Mouse (Mus musculus): Measurements from ENCODE around the gene Rhbdl3. TPM values are rescaled to one million over a fixed set of nuclear protein-coding genes. Genes with fewer than 3 reads are reported as not detected.

Rhbdl3 gene
- 1.5 and 2.1 TPM in 2 replicates for polyA plus RNA-seq (2015; fragmentation: Nextera tagmentation; extraction: Ambion mirVana)

- Histone ChIP-seq H3K9ac (ENCODE audit: low read depth, low read length) (peak within 1 kb of the TSS; percentile 57), H3K36me3 (ENCODE audit: insufficient read depth, low read length) (no peaks in the 10 kb centered on the region), H3K9me3 (replicated peaks; ENCODE audit: low read length) (no peaks in the 10 kb centered on the region), H3K27me3 (ENCODE audit: insufficient read depth, low read length) (peaks cover 13% of the 10 kb centered on the region; the same call in 1 of the 2 replicates), H3K4me1 (replicated peaks; ENCODE audit: insufficient read depth, low read length) (peaks cover 9% of the 10 kb centered on the region; the same call in 1 of the 2 replicates), H3K4me3 (replicated peaks; ENCODE audit: low read depth, low read length) (peak within 1 kb of the TSS; percentile 71), H3K4me2 (ENCODE audit: low read length) (peak within 1 kb of the TSS; percentile 93), H3K27ac (no peak within 1 kb of the TSS; the same call in 1 of the 2 replicates)
- TF ChIP-seq CTCF (IDR thresholded peaks at IDR 0.05; ENCODE audit: low read depth) = no peak
- DNase-seq (ENCODE audit: low spot score) = peak; percentile 53
- peak; percentile 31; the same call in 1 of the 2 replicates for ATAC-seq (replicated peaks; ENCODE audit: low FRiP score, low read depth)
- WGBS = under 1% methylated on average over 73 of the region's 81 CpGs
Observed at GRCm38 (mm10) chr11:80300551-80301315, at the start of gene Rhbdl3. Gene Rhbdl3, plus strand, starts transcription at chr11:80300912.

DNA sequence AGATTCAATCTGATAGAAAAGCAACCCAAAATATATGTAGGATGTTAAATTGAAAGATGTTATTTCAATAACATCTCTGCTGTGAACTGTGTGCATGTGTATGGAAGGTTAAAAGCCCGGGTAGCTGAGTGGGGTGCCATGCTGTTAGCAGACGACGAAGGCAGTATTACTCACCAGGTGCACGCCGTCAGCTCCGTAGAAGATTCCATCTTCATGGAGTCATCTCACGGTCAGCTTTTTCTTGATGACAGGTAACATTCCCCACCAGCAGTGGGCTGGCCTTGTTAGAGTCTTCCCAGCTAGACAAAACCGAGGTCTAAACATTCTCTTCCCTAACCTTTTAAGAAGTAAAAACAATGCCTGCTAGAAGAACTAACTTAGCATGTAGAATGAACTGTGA is 36.6 kb upstream of the Rhbdl3 start:
- H3K36me3 ChIP-seq (ENCODE audit: insufficient read depth, low read length) = peaks cover 29% of the 10 kb centered on the region
- ATAC-seq (replicated peaks; ENCODE audit: low FRiP score, low read depth) (no peak), DNase-seq (ENCODE audit: low spot score) (no peak)
- no peaks in the 10 kb centered on the region for H3K9me3 ChIP-seq (replicated peaks; ENCODE audit: low read length)
- no peaks in the 10 kb centered on the region for H3K27me3 ChIP-seq (ENCODE audit: insufficient read depth, low read length)
- H3K4me1 ChIP-seq (replicated peaks; ENCODE audit: insufficient read depth, low read length) = no peaks in the 10 kb centered on the region
- no peak overlapping the region for H3K9ac ChIP-seq (ENCODE audit: low read depth, low read length)
- no peak for TF ChIP-seq CTCF (IDR thresholded peaks at IDR 0.05; ENCODE audit: low read depth)
- no peak overlapping the region for H3K4me2 ChIP-seq (ENCODE audit: low read length)
- H3K4me3 ChIP-seq (replicated peaks; ENCODE audit: low read depth, low read length) = no peak overlapping the region
- 89% methylated on average over 8 of the region's 8 CpGs for WGBS
- no peak overlapping the region for H3K27ac ChIP-seq

DNA sequence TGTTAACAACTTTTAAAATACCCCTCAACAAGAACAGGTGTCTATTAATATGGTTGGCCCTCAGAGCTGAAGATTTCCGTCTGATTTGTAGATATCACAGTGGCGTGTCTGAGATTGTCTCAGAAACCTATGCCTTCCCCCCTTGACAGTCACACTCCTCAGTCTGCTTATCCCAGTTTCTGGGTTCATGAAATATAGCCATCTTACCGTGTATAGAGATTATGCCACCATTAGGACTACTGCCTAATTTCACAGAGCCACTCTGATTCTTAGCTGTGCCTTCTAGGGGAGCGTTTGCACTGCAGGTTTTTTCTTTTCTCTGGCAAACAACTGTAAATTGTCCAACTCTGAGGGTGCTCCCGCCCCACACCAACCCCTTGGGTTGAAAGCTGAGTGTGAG is 29.6 kb upstream of the Rhbdl3 start:
- Histone ChIP-seq H3K4me1 (replicated peaks; ENCODE audit: insufficient read depth, low read length) (no peaks in the 10 kb centered on the region), H3K27me3 (ENCODE audit: insufficient read depth, low read length) (no peaks in the 10 kb centered on the region), H3K4me3 (replicated peaks; ENCODE audit: low read depth, low read length) (no peak overlapping the region), H3K9me3 (replicated peaks; ENCODE audit: low read length) (no peaks in the 10 kb centered on the region), H3K9ac (ENCODE audit: low read depth, low read length) (no peak overlapping the region), H3K27ac (no peak overlapping the region), H3K4me2 (ENCODE audit: low read length) (no peak overlapping the region), H3K36me3 (ENCODE audit: insufficient read depth, low read length) (0 out of 2 replicates have a peak, but pooled peaks cover 8% of the 10 kb centered on the region)
- DNase-seq (ENCODE audit: low spot score) = no peak
- no peak for ATAC-seq (replicated peaks; ENCODE audit: low FRiP score, low read depth)
- TF ChIP-seq CTCF (IDR thresholded peaks at IDR 0.05; ENCODE audit: low read depth) = no peak
- WGBS = 83% methylated on average over 5 of the region's 5 CpGs

DNA sequence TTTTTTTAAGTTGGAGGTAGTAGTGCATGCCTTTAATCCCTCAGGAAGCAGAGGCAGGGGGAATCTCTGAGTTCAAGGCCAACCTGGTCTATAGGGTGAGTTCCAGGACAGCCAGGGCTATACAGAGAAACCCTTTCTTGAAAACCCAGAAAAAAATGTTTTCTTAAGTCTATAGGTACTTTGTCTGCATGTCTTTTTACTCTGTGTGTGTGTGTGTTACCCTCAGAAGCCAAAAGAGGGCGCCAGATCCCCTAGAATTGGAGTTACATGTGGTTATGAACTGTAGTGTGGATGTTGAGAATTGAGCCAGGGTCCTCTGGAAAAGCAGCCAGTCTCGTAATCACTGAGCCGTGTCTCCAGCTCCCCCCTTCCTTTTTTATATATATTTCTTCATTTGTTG is 25.7 kb upstream of the Rhbdl3 start:
- Histone ChIP-seq H3K4me2 (ENCODE audit: low read length) (no peak overlapping the region), H3K27ac (no peak overlapping the region), H3K36me3 (ENCODE audit: insufficient read depth, low read length) (no peaks in the 10 kb centered on the region), H3K9ac (ENCODE audit: low read depth, low read length) (no peak overlapping the region), H3K9me3 (replicated peaks; ENCODE audit: low read length) (no peaks in the 10 kb centered on the region), H3K4me1 (replicated peaks; ENCODE audit: insufficient read depth, low read length) (no peaks in the 10 kb centered on the region), H3K27me3 (ENCODE audit: insufficient read depth, low read length) (no peaks in the 10 kb centered on the region), H3K4me3 (replicated peaks; ENCODE audit: low read depth, low read length) (no peak overlapping the region)
- TF ChIP-seq CTCF (IDR thresholded peaks at IDR 0.05; ENCODE audit: low read depth) = peak; percentile 22; the same call in 1 of the 2 replicates
- ATAC-seq (replicated peaks; ENCODE audit: low FRiP score, low read depth) (no peak), DNase-seq (ENCODE audit: low spot score) (no peak)
- 58% methylated on average over 3 of the region's 3 CpGs for WGBS

DNA sequence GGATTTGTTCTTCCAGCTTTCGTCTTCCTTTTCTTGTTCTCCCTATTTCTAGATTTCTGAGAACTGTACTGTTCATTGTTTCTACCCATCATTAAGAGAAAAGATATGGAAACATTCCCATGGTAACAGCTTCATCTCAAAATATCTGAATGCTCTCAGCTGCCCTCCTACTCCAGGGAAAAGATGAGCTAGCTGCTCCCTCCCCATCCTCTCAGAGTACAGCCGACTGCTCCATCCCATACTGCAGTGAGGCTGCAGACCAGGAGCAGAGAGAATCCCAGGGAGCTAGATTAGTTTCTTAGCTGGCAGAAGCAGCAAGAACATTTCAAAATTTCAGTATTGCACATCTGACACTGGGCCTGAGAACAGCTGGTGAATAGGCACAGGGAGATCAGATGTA is 22.7 kb upstream of the Rhbdl3 start:
- H3K27ac ChIP-seq = no peak overlapping the region
- no peaks in the 10 kb centered on the region for H3K9me3 ChIP-seq (replicated peaks; ENCODE audit: low read length)
- H3K9ac ChIP-seq (ENCODE audit: low read depth, low read length) = no peak overlapping the region
- H3K4me1 ChIP-seq (replicated peaks; ENCODE audit: insufficient read depth, low read length) = no peaks in the 10 kb centered on the region
- no peak for ATAC-seq (replicated peaks; ENCODE audit: low FRiP score, low read depth)
- H3K36me3 ChIP-seq (ENCODE audit: insufficient read depth, low read length) = no peaks in the 10 kb centered on the region
- TF ChIP-seq CTCF (IDR thresholded peaks at IDR 0.05; ENCODE audit: low read depth) = no peak
- DNase-seq (ENCODE audit: low spot score) = no peak
- H3K4me2 ChIP-seq (ENCODE audit: low read length) = no peak overlapping the region
- WGBS = 58% methylated on average over 2 of the region's 2 CpGs
- H3K4me3 ChIP-seq (replicated peaks; ENCODE audit: low read depth, low read length) = no peak overlapping the region
- H3K27me3 ChIP-seq (ENCODE audit: insufficient read depth, low read length) = no peaks in the 10 kb centered on the region

DNA sequence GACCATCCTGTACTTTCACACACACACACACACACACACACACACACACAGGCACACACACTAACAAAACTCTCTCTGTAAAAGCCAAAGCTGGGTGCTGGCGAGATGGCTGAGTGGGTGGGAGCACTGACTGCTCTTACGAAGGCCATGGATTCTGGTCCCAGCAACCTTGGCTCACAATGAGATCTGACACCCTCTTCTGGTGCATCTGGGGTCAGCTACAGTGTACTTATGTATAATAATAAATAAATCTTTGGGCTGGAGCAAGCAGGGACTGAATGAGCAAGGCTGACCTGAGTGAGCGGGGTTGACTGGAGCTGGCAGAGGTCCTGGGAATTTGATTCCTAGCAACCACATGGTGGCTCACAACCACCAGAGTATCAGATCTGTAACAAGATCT is 16.9 kb upstream of the Rhbdl3 start:
- WGBS = 44% methylated on average over 3 of the region's 3 CpGs
- no peak for ATAC-seq (replicated peaks; ENCODE audit: low FRiP score, low read depth)
- Histone ChIP-seq H3K9me3 (replicated peaks; ENCODE audit: low read length) (no peaks in the 10 kb centered on the region), H3K27ac (no peak overlapping the region), H3K36me3 (ENCODE audit: insufficient read depth, low read length) (no peaks in the 10 kb centered on the region), H3K4me3 (replicated peaks; ENCODE audit: low read depth, low read length) (no peak overlapping the region), H3K4me1 (replicated peaks; ENCODE audit: insufficient read depth, low read length) (no peaks in the 10 kb centered on the region), H3K27me3 (ENCODE audit: insufficient read depth, low read length) (no peaks in the 10 kb centered on the region), H3K9ac (ENCODE audit: low read depth, low read length) (no peak overlapping the region), H3K4me2 (ENCODE audit: low read length) (no peak overlapping the region)
- DNase-seq (ENCODE audit: low spot score) = no peak
- no peak for TF ChIP-seq CTCF (IDR thresholded peaks at IDR 0.05; ENCODE audit: low read depth)
